Mouse (Mus musculus) cortical plate, adult 2 months (tissue): Measurements from ENCODE around the gene Mtfr1l. TPM values are rescaled to one million over a fixed set of nuclear protein-coding genes. Genes with fewer than 3 reads are reported as not detected.

Experiments
- H3K27ac ChIP-seq: fragments of 200-500 bp; 2 replicates; pipeline ENCODE4 v1.5.1; 2012; ENCODE audit warnings: low read length, control low read depth, inconsistent platforms; ENCODE audit not compliant: insufficient read depth
- H3K4me1 ChIP-seq: fragments of 200-500 bp; 2 replicates; pipeline ENCODE4 v1.6.1; 2011; ENCODE audit warnings: low read length; ENCODE audit not compliant: control insufficient read depth, insufficient read depth
- H3K4me3 ChIP-seq: fragments of 200-500 bp; 2 replicates; pipeline ENCODE4 v1.5.1; 2011; ENCODE audit warnings: mild to moderate bottlenecking, low read length, control low read depth; ENCODE audit not compliant: insufficient read depth
- CTCF ChIP-seq: fragments of 200-500 bp; IDR thresholded peaks from 2 replicates; pipeline ENCODE4 v1.5.1; 2011; ENCODE audit warnings: mild to moderate bottlenecking, control low read depth, low read length; ENCODE audit not compliant: insufficient read depth; ENCODE audit errors: extremely low read depth
- POLR2A ChIP-seq: fragments of 200-500 bp; IDR thresholded peaks from 2 replicates; pipeline ENCODE4 v1.6.1; 2011; ENCODE audit warnings: mild to moderate bottlenecking, low read length, control low read depth; ENCODE audit not compliant: insufficient read depth; ENCODE audit errors: extremely low read depth
- polyA plus RNA-seq: library from polyadenylated mRNA; depleted of rRNA; stranded (reverse); fragments of >200 nt; gene quantifications from 2 replicates; pipeline ENCODE4 v1.2.3, GENCODE M21; 2012

Mtfr1l gene
- polyA plus RNA-seq, 1 experiment = 118 TPM

GRCm38 (mm10) chr4:134572449-134573300 lies 37.5 kb upstream of the Mtfr1l start:
- no peak for TF ChIP-seq CTCF
- TF ChIP-seq POLR2A = no peak
- Histone ChIP-seq H3K27ac (no peak overlapping the region), H3K4me1 (no peaks in the 10 kb centered on the region), H3K4me3 (no peak overlapping the region)

GRCm38 (mm10) chr4:134570704-134571451 lies 35.7 kb upstream of the Mtfr1l start:
- Histone ChIP-seq H3K4me3 (no peak overlapping the region), H3K27ac (no peak overlapping the region), H3K4me1 (no peaks in the 10 kb centered on the region)
- TF ChIP-seq CTCF = no peak
- no peak for TF ChIP-seq POLR2A

GRCm38 (mm10) chr4:134569831-134570230 lies 34.6 kb upstream of the Mtfr1l start:
- no peak overlapping the region for H3K4me3 ChIP-seq
- no peak overlapping the region for H3K27ac ChIP-seq
- TF ChIP-seq CTCF (no peak), POLR2A (no peak)
- no peaks in the 10 kb centered on the region for H3K4me1 ChIP-seq

GRCm38 (mm10) chr4:134569205-134569604 lies 34.0 kb upstream of the Mtfr1l start:
- H3K4me3 ChIP-seq = no peak overlapping the region
- TF ChIP-seq CTCF (peak; percentile 26; the same call in 1 of the 2 replicates), POLR2A (no peak)
- no peak overlapping the region for H3K27ac ChIP-seq
- no peaks in the 10 kb centered on the region for H3K4me1 ChIP-seq

- no peak overlapping the region for H3K4me3 ChIP-seq
- no peaks in the 10 kb centered on the region for H3K4me1 ChIP-seq
- no peak for TF ChIP-seq POLR2A
- TF ChIP-seq CTCF = no peak
- no peak overlapping the region for H3K27ac ChIP-seq
Observed at GRCm38 (mm10) chr4:134567377-134568226, 32.4 kb upstream of the Mtfr1l start.

- Histone ChIP-seq H3K27ac (no peak overlapping the region), H3K4me3 (no peak overlapping the region), H3K4me1 (no peaks in the 10 kb centered on the region)
- no peak for TF ChIP-seq POLR2A
- TF ChIP-seq CTCF = no peak
Observed at GRCm38 (mm10) chr4:134564093-134564492, 28.9 kb upstream of the Mtfr1l start.

GRCm38 (mm10) chr4:134563624-134564023 lies 28.4 kb upstream of the Mtfr1l start:
- no peak overlapping the region for H3K27ac ChIP-seq
- no peak overlapping the region for H3K4me3 ChIP-seq
- no peaks in the 10 kb centered on the region for H3K4me1 ChIP-seq
- TF ChIP-seq CTCF (no peak), POLR2A (no peak)

- TF ChIP-seq CTCF = no peak
- TF ChIP-seq POLR2A = no peak
- Histone ChIP-seq H3K4me1 (no peaks in the 10 kb centered on the region), H3K4me3 (no peak overlapping the region), H3K27ac (no peak overlapping the region)
Observed at GRCm38 (mm10) chr4:134562014-134562413, 26.8 kb upstream of the Mtfr1l start.

GRCm38 (mm10) chr4:134560699-134561098 lies 25.5 kb upstream of the Mtfr1l start:
- no peaks in the 10 kb centered on the region for H3K4me1 ChIP-seq
- TF ChIP-seq CTCF (no peak), POLR2A (no peak)
- no peak overlapping the region for H3K27ac ChIP-seq
- H3K4me3 ChIP-seq = no peak overlapping the region
